Mouse (Mus musculus) heart, adult 11 months (tissue): ENCODE results near the gene Mxd3.
A peak's percentile ranks its signal among the peaks of the same experiment; 100 is the strongest.

Experiments used
- DNase-seq: peaks from one replicate; pipeline ENCODE4 v3.0.0; 2022

The Mxd3 gene

DNA sequence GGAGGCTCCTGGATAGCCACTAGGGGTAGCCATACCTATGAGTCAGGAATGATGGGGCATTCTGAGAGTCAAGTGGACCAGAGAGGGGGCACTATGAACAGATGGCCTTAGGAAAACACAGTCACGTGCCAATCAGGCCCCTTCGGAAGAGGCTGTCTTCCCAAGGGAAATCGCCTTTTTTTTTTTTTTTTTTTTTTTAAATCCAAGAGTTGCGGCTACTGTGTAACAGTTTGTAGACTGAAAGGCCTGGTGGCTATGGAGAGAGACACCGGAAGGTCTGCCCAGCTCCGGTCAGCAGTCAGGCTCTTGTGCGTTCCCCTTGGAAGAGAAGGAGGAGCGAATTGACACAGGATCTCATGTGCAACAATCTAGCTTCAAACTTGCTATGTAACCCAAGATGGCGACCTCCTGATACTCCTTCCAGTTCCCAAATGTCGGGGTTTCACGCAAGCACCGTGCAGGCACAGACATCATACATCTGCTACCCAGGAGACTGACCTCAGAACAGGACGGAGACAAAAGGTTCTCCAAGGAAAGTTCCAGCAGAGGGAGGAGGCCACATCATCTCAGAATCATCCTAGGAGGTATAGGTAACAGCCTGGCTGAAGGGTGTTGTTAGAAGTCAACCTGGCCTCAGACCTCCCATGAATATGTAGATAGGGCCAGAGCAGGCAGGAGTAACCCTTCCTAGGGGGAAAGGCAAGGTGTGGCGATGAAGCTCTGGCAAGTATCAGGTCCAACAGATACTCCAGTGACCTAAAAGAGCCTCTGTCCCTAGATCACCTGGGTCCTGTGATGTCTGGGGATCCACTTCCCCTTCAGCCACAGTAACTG lies 1.2 kb upstream of the Mxd3 start:
- no peak for DNase-seq

DNA sequence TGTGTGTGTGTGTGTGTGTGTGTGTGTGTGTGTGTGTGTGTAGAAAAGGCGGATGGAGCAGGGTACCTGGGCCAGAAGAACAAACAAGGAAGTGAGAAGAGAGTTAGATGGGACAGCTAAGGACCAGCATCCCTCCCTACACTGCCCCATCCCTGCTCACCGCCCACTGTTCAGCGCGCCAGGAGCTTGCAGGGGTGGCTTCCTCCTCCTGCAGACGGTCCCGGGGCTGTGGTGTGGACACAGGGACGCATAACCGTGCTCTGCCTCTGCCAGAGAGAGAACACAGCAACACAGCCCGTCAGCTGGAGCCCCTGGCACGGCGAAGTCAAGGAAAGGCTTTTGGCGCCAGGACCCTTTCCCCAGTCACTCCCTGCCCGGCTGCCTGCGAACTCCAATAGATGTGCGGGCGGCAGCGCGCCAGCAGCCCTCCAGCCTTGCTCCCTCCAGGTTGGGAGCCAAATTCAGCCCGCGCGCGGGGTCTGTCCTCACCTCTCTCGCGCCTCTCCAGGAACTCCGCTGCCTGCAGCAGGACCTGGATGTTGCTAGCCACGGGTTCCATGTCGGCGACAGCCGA lies 427 bp downstream of the Mxd3 start:
- DNase-seq: no peak

DNA sequence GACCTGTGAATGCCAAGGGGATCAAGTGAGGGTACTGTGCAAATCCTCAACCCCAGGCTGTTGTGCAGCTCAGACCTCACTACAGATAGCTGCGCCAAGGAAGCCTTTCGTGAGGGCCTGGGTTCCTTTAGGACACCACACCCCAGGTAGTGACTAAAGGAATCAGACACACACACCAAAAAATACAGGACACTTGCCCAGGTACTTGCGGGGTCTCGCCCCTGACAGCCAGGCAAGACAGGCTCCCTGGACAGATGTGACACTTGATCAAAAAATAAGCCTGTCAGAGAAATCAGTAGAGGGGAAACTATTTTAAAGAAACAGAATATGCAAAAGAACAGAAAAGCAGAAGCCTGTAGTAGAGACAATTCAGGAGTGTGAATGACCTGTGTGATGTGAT lies 982 bp downstream of the Mxd3 start:
- DNase-seq: no peak

DNA sequence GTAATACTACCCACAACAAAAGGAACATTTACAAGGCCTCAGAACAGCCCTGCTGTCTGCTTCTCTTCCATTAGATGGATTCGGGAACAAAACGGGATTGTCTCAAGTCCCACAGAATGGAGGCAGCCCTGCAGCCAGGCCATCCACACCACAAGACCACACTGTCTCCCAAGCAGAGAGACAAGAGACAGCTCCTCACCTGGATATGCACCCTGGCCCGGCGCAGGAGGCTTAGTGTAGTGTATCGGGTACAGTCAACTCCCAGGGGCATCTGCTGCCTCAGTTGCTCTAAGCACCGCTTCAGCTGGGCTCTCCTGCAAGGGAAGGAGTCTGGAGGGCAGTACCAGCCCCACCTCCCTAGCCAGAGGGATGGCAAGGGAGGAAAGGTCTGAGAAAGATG lies 1.5 kb downstream of the Mxd3 start:
- no peak for DNase-seq

DNA sequence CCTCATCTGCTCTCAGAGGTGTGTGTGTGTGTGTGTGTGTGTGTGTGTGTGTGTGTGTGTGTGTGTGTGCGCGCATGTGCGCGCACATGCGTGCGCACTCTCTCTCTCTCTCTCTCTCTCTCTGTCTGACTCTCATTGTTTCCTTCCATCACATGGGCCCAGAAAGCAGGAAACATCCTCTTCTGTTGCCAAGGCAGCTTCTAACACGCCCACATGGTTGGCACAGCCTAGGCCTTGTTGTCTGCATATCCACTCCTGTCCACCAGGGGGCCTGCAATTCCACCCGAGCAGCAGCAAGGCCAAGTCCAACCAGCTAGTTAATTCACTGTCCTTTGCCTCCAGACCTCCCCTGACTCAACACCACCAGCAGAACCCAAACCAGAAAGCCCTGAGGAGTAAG lies 2.0 kb downstream of the Mxd3 start:
- peak; percentile 98 for DNase-seq

DNA sequence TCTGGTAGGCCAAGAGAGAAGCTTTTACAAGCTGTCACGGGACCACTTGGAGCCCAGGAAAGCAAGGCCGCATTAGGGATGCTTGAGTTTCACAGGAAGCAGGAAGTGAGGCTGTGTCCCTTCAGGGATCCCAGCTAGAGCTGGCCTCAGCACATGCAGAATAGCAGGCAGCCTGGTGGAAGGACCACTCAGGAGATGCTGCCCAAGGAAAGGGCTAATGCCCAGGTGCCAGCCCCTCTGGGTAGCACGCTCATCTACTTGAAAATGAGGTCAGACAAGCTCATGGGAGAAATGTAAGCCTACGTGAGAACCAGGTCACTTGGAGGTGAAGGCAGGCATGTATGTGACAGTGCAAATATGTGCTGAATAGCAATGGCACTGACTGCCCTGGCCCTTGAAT lies 2.5 kb downstream of the Mxd3 start:
- no peak for DNase-seq

DNA sequence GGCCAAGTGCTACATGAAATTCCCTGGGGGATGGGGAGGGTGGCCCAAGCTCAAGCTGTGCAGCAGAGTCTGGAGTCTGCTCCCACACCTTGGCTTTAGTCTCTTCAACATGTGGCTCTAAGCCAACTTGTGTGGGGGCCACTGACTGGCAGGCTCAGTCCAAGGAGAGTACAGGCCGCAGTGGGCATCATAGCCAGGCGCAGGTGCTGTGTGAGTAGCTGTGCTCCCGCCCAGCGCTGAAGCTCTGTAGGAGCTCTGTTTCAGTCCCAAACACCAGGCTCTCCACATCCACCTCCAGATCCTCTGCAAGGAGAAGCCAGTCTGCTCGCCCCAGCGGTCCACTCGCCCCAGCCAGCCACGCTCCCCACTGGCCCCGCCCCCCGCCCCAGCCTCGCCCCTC lies 4.0 kb downstream of the Mxd3 start:
- no peak for DNase-seq

DNA sequence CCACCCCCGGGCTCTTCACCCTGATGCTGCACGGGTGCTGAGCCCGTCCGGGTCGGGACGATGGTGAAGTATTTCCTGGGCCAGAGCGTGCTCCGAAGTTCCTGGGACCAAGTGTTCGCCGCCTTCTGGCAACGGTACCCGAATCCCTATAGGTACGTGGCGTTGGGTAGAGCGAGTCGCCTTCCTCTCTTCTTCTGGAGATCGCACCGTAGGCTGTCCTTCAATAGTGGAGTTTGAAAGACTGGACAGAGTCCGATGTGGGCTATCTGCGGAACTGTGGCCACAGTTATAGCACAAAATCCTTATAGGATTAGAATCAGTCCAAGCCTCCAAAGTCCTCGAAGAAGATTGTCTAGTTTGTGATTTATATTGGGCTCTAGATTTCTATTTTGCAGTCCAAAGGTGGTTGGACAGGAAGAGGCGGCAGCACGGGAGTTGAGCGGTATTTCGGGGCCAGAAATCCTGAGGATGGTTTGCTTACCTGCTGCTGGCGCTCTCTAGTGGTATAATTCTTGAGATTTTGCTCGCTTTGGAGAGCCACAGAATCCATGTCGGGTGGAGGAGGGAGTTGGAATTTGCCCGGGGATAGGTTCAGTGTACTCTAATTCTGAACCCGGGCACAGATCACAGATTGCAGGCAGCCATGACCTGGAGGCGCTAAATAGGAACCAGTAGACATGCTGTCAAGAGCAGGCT lies 7.3 kb downstream of the Mxd3 start:
- DNase-seq: peak; percentile 91

DNA sequence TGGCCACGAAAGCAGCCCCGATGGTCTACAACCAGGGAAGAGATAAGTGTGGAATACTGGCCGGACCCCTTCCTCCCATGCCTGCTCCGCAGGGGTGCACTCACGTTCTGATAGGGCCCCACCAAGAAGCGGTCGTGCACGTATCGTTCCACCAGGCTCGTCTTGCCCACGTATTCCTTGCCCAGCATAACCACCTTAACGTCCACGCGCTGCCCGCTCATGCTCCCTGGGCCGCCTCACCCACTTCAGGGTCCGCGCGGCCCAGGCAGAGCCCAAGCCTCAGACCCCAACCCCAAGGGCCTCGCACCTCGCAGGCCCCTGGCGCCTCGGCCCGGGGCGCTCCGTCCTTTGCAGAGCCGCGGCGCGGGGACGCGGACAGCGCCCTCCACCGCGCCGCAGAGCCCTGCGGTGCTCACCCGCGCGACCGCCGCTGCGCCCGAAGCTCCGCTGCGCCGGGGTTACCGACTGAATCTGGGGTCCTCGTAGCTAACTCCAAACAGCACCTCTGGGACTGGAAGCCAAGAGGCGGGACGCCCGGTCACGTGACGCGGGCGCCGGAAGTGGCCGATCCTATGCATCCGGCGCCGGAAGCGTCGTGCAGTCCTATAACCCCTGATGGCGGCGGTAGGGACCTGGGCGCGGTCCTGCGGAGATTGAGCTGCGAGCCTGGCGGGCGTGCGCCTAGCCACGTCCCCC lies 8.0 kb downstream of the Mxd3 start, which contains the start of gene Rab24:
TSS of gene Rab24 (minus strand) at position 513 of the 696 bp plus-strand sequence.
- DNase-seq: peak; percentile 99

DNA sequence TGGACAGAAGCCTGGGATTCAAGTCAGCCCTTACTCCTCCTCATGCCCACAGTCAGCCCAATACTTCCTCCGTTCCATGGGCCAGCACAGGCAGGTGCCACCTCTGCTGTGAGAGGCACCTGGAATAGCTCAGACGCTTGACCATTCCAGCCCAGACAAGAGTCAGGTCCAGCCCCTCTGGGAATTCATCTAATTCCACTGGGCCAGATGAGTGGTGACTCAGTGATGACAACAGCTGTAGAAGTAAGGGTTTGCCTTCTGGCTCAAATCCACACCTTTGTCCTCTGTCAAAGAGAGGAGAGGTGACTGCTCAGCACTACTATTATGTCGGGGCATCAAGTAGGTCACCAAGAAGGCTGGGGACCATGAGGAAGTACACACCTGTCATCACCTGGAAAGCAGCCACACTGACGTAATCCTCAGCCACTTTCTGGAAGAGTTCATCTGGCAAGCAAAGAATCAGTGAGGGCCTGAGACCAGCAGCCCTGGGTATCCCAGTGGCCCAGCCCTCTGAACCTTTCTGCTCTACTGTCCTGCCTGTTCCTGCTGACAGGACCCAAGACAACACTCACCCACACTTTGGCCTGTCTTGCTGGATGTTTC lies 9.6 kb downstream of the Mxd3 start, which contains the start of gene Prelid1:
TSS of gene Prelid1 (plus strand) at position 570 of the 603 bp plus-strand sequence.
- peak; percentile 90 for DNase-seq

DNA sequence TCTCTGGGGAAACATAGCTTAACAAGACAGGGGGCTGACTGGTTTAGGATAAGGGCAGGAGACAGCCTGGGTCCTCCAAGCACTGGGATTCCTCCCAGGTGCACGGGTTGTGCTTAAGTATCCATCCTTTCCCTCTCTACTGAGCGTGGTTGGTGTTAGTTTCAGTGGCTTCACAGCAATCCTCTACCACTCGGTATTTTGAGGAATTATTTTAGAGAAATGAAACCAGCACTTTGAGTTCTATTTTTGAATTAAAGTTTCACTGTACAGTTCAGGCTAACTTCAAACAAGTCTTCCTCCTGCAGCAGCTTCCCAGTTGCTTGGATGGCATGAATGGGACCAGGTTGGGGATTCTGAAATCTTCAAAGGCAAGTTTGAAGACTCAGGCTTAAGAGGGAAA lies 11.3 kb downstream of the Mxd3 start:
- no peak for DNase-seq

DNA sequence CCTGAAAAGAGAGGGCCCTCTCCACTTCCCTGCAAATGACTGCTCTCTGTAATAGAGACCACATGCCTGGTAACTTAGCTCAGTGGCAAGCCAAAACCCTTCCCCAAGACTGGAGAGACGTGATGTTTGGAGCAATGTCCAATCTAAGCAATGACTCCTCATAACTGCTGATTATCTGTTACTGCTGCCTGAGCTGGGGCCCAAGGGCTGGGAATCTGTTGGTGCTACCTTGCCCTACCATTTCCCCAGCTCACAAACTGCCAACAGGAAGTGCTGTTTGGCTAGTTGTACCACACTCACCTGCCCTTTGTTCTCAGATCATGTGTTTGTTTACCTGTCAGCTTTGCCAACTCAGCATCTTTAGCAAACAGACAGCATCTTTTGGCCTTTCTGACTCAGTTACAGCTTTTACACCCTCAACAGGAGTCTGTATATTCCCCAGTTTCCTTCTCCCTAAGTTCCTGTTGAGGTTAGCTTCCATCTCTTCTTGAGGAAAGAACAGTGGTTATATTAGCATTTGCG lies 14.7 kb downstream of the Mxd3 start:
- no peak for DNase-seq

DNA sequence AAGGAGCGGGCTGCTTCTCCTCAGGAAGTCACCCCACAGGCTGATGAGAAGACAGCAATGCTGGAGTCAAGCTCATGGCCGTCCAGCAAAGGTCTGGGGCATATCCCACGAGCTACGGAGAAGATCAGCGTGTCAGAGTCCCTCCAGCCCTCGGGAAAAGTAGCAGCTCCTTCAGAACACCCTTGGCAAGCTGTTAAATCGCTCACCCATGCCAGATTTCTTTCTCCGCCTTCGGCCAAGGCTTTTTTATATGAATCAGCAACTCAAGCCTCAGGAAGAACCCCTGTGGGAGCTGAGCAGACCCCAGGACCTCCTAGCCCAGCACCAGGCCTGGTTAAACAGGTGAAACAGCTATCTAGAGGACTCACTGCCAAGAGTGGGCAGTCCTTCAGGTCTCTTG lies 16.6 kb downstream of the Mxd3 start:
- peak; percentile 92 for DNase-seq

DNA sequence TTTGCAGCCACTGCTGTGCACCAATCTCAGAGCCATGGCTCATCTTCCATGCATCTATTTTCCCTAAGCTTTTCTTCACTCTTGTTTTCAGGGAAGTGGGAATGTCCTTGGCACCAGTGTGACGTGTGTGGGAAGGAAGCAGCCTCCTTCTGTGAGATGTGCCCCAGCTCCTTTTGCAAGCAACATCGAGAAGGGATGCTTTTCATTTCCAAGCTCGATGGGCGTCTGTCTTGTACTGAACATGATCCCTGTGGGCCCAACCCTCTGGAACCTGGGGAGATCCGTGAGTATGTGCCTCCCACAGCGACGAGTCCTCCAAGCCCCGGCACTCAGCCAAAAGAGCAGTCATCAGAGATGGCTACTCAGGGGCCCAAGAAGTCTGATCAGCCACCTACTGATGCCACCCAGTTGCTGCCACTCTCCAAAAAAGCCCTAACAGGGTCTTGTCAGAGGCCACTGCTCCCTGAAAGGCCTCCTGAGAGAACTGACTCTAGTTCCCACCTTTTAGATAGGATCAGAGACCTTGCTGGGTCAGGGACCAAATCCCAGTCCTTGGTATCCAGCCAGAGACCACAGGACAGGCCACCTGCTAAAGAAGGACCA lies 17.5 kb downstream of the Mxd3 start:
- DNase-seq: peak; percentile 90

DNA sequence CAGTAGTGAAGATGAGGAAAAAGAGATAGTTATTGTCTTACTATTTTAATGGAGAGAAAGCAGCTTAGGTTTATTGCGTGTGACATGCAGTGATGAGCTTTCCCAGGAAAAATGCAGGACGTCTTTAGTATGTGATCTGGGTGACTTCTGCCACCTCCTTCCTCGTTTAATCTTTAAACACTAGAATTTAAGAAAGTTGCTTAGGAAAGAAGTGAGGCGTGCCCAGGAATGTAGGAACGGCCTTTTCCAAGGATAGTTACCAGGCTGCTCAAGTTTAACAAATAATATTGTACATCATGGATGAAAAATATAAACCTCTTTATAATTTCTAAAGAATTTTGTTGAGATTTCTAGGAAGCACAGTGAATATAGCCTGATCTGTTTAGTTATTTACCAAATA lies 28.7 kb downstream of the Mxd3 start:
- peak; percentile 52 for DNase-seq

DNA sequence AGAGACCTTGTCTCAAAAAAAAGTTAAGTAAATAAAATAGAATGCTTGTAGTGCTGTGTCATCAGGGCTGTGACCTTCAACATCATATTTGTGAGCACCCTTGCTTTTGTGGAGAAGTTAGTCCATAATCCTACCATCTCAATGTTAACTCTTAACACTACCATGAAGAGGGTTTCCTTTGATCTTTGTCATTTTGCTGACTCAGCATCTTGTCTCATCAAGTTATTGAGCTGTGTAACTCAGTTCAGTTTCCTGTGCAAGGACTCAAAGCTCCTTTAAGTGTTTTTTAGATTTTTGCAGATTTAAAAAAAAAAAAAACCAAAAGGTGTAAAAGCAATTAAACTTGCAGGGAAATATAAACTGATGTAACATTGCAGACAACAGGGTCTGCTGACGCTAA lies 32.9 kb downstream of the Mxd3 start:
- DNase-seq: no peak

DNA sequence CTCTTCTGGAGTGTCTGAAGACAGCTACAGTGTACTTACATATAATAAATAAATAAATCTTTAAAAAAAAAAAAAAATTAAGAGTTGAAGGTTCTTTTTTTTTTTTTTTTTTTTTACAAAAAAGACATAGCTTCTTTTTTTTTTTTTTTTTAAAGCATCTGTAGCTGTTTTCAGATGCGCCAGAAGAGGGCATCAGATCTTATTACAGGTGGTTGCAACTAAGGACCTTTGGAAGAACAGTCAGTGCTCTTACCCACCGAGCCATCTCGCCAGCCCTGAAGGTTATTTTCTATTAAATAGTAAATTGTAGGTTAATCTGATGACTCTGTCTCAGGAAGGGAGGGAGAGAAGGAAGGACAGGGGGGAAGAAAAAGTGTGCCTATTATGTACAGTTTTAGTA lies 40.8 kb downstream of the Mxd3 start:
- DNase-seq: peak; percentile 65

DNA sequence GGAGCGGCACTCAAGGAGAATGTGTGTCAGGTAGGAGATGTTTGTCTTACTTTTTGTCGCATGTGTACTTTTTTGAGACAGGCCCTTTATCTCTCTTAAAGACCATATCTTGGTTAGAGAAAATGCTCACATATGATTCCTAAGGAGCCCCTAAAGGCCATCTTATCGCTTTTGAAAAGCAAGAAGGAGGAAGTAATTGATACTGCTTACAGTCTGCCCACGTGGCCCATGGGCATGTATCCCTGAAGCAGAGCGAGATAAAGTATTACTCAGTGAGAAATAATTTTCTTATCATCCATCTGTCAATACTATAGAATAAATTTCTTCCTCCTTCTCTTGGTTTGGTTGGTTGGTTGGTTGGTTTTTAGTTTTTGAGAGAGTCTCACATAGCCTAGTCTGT lies 52.0 kb downstream of the Mxd3 start:
- DNase-seq: no peak

DNA sequence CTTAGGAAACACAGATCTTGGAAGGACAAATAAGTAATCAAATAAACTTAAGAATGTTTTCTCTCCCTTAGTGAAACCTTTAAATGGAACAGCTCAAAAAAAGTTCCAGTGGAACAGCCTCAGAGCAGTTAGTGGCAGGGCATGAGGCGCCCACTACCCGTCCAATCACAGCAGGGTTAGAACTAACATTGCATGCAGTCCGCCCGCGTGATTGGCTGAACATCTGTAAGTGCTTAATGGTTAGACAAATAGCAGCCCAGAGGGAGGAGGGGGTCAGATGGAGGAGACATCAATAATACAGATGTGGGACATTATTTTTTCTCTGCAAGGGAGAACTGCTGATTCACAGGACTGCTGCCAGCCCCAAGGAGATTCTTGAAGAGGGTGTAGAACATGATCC lies 52.4 kb downstream of the Mxd3 start:
- DNase-seq: no peak
